Mouse (Mus musculus) urinary bladder, postnatal 10 days (tissue): ENCODE data around the gene Wdr75.
A peak's percentile ranks its signal among the peaks of the same experiment; 100 is the strongest.

Source experiments
- DNase-seq: peaks from one replicate; pipeline ENCODE4 v3.0.0; 2022; ENCODE audit warnings: low spot score

The Wdr75 gene

GRCm38 (mm10) chr1:45794969-45795908 lies at the start of gene Wdr75:
Gene Wdr75, plus strand, starts transcription at chr1:45795166.
- DNase-seq = peak; percentile 80

DNA sequence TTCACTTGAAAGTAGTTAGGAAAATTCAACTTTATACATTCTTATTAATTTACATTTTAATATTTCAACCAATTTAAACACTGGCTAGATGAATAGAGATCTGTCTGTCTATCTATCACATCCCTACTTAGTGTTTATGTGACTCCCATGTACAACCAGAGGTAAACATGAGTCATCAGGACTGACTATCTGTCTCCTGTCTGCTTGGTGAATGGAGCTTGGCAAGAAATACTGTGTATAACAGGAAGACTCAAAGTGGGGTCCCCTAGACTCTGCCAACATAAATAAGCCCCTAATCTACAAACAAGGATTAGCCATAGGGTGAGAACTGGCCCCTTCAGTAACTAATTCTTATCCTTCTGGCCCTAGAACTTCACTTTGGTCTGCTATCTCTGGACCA lies 39.1 kb upstream of the Wdr75 start:
- no peak for DNase-seq

DNA sequence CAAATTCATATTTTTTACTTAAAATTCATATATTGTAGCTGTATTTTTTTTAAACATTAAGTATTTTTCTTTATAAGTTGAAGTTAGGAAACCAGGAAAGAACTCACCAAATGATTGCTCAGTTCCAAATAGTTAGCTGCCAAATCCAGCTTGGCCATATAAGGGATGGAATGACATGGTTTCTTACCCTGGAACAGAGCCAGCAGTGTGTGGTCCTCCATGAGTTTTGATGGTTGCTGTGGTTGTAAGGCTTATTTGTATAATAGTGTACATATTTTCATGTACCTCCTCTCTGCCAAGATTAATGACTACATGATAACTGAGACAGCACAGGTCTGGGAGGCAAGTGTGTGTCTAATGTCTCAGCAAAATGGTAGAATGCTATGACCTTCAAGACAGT lies 38.3 kb upstream of the Wdr75 start:
- no peak for DNase-seq

DNA sequence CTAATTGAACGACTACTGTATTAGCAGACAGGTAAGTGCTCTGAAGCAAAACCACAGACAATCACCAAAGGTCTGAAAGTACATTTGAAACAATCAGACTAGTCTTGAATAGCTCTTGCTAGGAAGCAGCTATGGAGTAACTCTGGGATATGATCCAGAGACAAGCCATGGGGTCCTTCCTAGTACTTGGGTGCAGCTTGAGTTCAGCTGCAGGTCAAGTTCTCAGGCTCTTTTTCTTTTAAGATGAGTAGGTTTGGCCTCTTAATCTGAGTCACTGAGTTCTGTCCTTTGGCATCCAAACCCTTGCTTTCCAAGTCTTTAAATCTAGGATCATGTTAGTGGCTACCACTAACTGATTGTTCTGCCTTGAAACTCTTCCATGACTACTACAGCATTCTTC lies 37.0 kb upstream of the Wdr75 start:
- no peak for DNase-seq

GRCm38 (mm10) chr1:45760667-45761467 lies 34.1 kb upstream of the Wdr75 start:
- DNase-seq = no peak

DNA sequence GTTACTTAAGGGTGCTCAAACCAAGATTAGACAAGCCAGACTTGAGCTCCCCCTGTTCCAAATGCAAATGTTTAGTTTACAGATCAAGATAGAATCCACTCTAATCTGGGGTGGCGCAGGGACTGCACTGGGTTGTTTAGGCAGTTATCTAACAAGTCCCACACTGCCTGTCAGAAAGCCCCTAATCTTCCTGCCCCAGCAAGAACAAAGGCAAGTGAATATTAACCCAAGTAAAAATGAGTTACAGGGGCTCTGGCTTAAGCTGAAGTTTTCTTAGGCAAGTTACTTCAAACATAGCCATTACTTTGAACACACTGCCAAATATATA lies 33.5 kb upstream of the Wdr75 start:
- no peak for DNase-seq

GRCm38 (mm10) chr1:45765678-45766077 lies 29.3 kb upstream of the Wdr75 start:
- DNase-seq = no peak

GRCm38 (mm10) chr1:45766123-45766522 lies 28.8 kb upstream of the Wdr75 start:
- DNase-seq = no peak

DNA sequence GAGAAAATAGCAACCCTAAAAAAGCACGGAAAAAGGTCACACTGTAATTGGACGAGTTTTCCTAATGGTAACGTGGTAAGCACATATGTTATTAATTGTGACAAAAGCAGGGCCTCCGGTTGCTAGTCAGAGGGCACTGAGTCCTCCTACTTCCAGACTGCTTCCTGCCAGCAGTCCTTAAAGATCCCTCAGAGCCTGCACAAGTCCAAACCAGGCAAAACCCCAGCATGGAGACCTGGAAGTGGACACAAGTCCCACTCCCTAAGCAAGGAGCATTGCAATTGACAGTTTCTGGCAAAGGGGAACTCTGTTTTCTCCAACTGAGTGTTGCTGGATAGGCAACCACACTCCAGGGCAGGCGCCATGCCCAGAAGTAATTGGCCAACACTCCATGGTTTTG lies 27.4 kb upstream of the Wdr75 start:
- DNase-seq = no peak

DNA sequence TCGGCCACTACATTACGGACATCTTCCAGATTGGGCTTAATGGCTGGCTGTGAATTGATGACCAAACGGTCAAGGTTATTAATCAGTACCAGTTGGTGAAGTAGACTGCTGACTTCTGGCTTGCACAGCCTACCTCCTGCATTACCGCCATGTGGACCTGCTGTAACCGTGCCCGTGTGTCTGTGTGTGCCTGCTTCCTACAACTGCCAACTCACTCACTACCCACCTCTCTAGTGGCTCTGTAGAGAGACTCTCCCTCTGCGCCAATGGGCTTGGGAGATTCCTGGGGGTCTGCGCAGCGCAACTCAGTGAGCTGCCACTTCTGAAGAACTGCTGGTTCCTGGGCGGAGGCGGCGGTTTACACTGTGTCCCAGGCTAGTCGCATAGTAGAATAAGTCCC lies 25.6 kb upstream of the Wdr75 start:
- no peak for DNase-seq

- DNase-seq = no peak
Observed at GRCm38 (mm10) chr1:45770051-45770450, 24.9 kb upstream of the Wdr75 start.

DNA sequence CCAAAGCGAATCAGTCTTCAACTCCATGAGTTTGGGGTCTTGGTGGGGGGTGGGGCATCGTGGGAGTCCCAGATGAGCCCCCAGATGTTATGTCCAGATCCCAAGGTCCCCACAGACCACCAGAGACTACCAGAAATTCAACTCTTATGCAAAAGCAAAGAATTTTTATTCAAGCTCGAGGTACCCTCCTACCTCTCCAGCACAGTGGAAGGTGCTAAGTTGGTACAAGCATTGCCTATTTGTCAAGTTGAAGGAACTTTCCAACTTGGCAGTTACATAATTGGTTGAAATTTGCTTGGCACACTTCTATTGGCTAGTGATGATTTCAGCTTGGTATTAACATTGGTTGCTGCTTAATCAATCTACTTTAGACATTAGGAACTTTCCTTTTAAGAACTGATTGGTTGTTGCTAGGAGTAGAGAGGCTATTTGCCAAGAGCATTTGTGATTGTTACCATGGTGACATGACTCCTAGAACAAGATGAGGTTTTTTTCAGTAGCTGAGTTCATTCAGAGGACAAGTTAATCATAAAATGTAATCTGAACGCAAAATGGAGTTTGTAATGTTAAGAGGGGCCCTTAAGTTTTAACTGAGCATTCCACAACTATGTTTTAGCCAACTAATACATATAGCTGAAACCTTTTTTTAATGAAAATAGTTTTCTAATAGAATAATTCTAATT lies 14.2 kb upstream of the Wdr75 start:
- DNase-seq = no peak

- DNase-seq = no peak
Observed at GRCm38 (mm10) chr1:45816889-45817288, 21.9 kb downstream of the Wdr75 start.

DNA sequence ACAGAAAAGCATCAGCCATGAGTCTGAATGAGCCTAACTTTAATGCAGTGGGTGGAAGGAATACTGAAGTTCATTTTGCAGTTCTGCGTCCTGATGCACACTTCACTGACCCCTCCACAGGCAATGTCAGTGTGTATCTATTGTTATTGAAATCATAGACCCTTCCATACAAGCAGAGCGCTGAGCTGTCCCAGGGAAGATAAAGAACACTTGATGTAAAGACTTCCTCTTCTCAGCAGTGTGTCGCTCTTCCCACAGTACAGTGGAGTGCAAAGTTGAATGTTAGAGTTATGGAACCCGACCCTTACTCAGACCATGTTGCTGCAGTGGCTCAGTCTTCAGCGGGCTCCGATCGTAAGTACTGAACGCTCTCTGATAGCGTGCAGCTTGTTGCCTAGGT lies 23.6 kb downstream of the Wdr75 start:
- no peak for DNase-seq

- DNase-seq = no peak
Observed at GRCm38 (mm10) chr1:45824441-45824840, 29.5 kb downstream of the Wdr75 start.

GRCm38 (mm10) chr1:45825140-45825539 lies 30.2 kb downstream of the Wdr75 start:
- DNase-seq = no peak

GRCm38 (mm10) chr1:45825630-45826029 lies 30.7 kb downstream of the Wdr75 start:
- DNase-seq = no peak

DNA sequence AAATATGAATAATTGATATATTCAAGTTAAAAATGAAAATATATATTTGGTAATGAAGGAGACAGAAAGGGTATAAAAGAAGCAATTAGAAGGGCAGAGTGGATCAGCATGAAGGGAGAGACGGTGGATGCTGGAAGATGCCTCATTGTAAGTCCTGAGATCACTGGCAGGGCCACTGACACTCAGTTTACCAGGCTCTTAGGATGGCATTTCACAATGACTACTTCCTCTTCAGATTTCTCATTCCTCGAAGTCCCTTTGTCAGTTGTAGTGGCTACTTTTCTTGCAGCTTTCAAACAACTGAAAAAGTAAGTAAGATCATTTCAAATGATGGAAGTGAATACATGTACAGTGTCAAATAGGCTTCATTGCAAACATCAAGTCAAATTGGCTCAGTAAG lies 31.2 kb downstream of the Wdr75 start:
- no peak for DNase-seq

- DNase-seq = no peak
Observed at GRCm38 (mm10) chr1:45826796-45827195, 31.8 kb downstream of the Wdr75 start.

DNA sequence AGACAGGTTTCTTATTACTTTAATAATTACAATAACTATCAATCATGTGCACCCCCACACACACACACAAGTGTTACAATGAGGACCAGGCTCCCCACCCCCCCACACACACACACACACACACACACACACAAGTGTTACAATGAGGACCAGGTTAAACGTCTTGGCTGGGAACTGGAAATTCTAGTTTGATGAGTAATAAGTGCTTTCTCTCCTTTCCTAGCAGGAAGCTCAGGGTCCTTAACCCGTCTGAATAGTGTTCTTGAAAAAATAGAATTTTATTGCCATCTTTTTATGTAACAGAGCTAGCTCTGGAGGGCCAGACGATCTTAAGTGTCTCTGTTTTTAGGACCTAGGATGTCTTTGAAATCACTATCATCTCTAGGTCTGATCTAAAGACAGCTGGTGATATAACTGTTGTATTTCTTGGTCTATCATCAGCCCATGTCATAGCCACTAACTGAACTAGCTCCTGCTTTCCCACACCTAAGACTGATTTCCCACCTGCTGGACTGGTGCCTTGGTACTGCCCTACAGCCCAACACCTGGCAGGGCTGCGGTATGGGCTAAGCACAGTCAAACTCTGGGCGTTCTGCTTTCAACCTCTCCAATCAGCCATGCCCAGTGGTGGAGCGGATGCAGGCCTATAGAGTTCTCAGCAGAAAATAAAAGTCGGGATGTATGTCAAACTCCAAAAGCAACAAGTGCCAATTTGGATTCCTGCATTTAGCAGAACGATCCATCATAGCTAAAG lies 35.7 kb downstream of the Wdr75 start:
- no peak for DNase-seq

- DNase-seq = no peak
Observed at GRCm38 (mm10) chr1:45835362-45836063, 40.5 kb downstream of the Wdr75 start.
